Mouse (Mus musculus) heart, adult 2 months (tissue): ENCODE measurements around the gene Olfr323. TPM values are rescaled to one million over a fixed set of nuclear protein-coding genes. Genes with fewer than 3 reads are reported as not detected.

Experiments used
- DNase-seq, 2 experiments: peaks; one replicate each; pipeline ENCODE4 v3.0.0; 2021
- H3K27ac ChIP-seq: fragments of 200-600 bp; 2 replicates; pipeline ENCODE4 v1.8.1; 2022
- H3K27me3 ChIP-seq: fragments of 200-500 bp; 2 replicates; pipeline ENCODE4 v1.6.1; 2012; ENCODE audit warnings: mild to moderate bottlenecking, low read length, inconsistent platforms, mixed read lengths; ENCODE audit not compliant: control insufficient read depth, insufficient read depth
- H3K36me3 ChIP-seq: fragments of 200-500 bp; 2 replicates; pipeline ENCODE4 v1.6.1; 2012; ENCODE audit warnings: low read length, inconsistent platforms; ENCODE audit not compliant: control insufficient read depth, insufficient read depth
- H3K4me1 ChIP-seq: fragments of 200-500 bp; 2 replicates; pipeline ENCODE4 v1.6.1; 2011; ENCODE audit warnings: low read length; ENCODE audit not compliant: control insufficient read depth, insufficient read depth
- H3K4me3 ChIP-seq: fragments of 200-600 bp; 2 replicates; pipeline ENCODE4 v1.8.1; 2022
- H3K79me2 ChIP-seq: fragments of 200-500 bp; replicated peaks from 2 replicates; pipeline ENCODE4 v1.6.1; 2012; ENCODE audit warnings: mild to moderate bottlenecking, inconsistent platforms, low read length, moderate library complexity, mixed read lengths; ENCODE audit not compliant: control insufficient read depth, insufficient read depth
- H3K9ac ChIP-seq: fragments of 200-500 bp; 2 replicates; pipeline ENCODE4 v1.6.1; 2012; ENCODE audit warnings: low read depth, mild to moderate bottlenecking, control low read depth, inconsistent platforms, low read length, mixed read lengths
- CTCF ChIP-seq: fragments of 200-600 bp; IDR thresholded peaks from 2 replicates; pipeline ENCODE4 v1.8.1; 2022; ENCODE audit warnings: antibody characterized with exemption, mild to moderate bottlenecking, moderate library complexity
- EP300 ChIP-seq: fragments of 200-500 bp; IDR thresholded peaks from 2 replicates; pipeline ENCODE4 v1.6.1; 2011; ENCODE audit warnings: low read depth, low read length, control low read depth; ENCODE audit not compliant: insufficient read depth
- POLR2A ChIP-seq: fragments of 200-500 bp; IDR thresholded peaks from 2 replicates; pipeline ENCODE4 v1.6.1; 2011; ENCODE audit warnings: mild to moderate bottlenecking, low read depth, low read length, control low read depth; ENCODE audit not compliant: insufficient read depth
- WGBS: fragments of 180-500 bp; shearing (Covaris S2); methylation state at CpG from one replicate; pipeline ENCODE4 v1.1.7; 2018; 5-methylcytosine and 5-hydroxymethylcytosine counted together
- intact Hi-C: fragments of 180-260 bp; cut with DNase I; formaldehyde crosslinking; loops from one replicate; pipeline ENCODE4 v1.15.1; 2025
- polyA plus RNA-seq: library from polyadenylated mRNA; depleted of rRNA; stranded (reverse); fragments of >200 nt; gene quantifications from 2 replicates; pipeline ENCODE4 v1.2.3, GENCODE M21; 2012; rRNA removed
- total RNA-seq, 2 experiments: library from RNA; stranded (reverse); gene quantifications; 2 replicates each; pipeline ENCODE4 v1.2.3; 2021

Olfr323 gene
- total and polyA plus RNA-seq, 3 experiments: not detected

DNA sequence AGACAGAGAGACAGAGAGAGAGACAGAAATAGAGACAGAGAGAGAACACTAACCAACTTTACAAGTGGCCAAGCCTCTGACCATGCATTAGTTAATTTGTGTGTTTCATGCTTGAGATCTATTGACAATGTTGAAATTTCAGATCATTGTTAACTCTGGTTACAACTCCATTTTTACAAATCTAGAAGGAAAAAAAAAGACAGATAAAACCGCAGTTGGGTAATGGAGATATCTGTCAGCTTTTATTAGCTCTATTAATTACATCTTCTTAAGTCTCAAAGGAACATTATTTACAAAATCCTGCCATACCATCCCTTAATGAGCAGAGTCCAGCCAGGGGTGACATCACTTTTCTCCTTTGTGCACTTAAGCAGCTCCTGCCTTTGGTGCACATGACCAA is 52.9 kb downstream of the Olfr323 start, which contains the start of gene Olfr325:
Gene Olfr325 (plus strand): TSS at position 301 of the 400 bp plus-strand sequence.
- no peaks in the 10 kb centered on the region for H3K4me1 ChIP-seq
- no peaks in the 10 kb centered on the region for H3K27me3 ChIP-seq
- no peaks in the 10 kb centered on the region for H3K79me2 ChIP-seq
- H3K36me3 ChIP-seq: no peaks in the 10 kb centered on the region
- no peak within 1 kb of the TSS for H3K9ac ChIP-seq
- intact Hi-C loops: no loop called here
- no peak for DNase-seq
- H3K27ac ChIP-seq: no peak within 1 kb of the TSS
- TF ChIP-seq POLR2A (no peak), EP300 (no peak), CTCF (no peak)
- no peak within 1 kb of the TSS for H3K4me3 ChIP-seq
- 61% methylated on average over 1 of the region's 1 CpGs for WGBS

Other genes starting within 250 kb of the Olfr323 start
- not detected for gene 1810065E05Rik, start 209.4 kb downstream of the Olfr323 start, total RNA-seq
- not detected in 2 replicates for gene 1810065E05Rik, start 209.4 kb downstream of the Olfr323 start, polyA plus RNA-seq
- not detected for gene Gm12253, start 197.9 kb downstream of the Olfr323 start, total RNA-seq
- not detected in 2 replicates for gene Gm12253, start 197.9 kb downstream of the Olfr323 start, polyA plus RNA-seq
- gene Lypd9, start 177.6 kb downstream of the Olfr323 start, total RNA-seq: not detected
- gene Lypd9, start 177.6 kb downstream of the Olfr323 start, polyA plus RNA-seq: not detected in 2 replicates
- not detected for gene Olfr30, start 168.2 kb downstream of the Olfr323 start, total RNA-seq
- not detected in 2 replicates for gene Olfr30, start 168.2 kb downstream of the Olfr323 start, polyA plus RNA-seq
- gene Olfr332, start 137.9 kb downstream of the Olfr323 start, total RNA-seq: not detected
- not detected in 2 replicates for gene Olfr332, start 137.9 kb downstream of the Olfr323 start, polyA plus RNA-seq
- not detected for gene Olfr331, start 127.9 kb downstream of the Olfr323 start, total RNA-seq
- not detected in 2 replicates for gene Olfr331, start 127.9 kb downstream of the Olfr323 start, polyA plus RNA-seq
- not detected for gene Olfr330, start 95.7 kb downstream of the Olfr323 start, total RNA-seq
- gene Olfr330, start 95.7 kb downstream of the Olfr323 start, polyA plus RNA-seq: not detected in 2 replicates
- not detected for gene Olfr329-ps, start 84.1 kb downstream of the Olfr323 start, total RNA-seq
- gene Olfr329-ps, start 84.1 kb downstream of the Olfr323 start, polyA plus RNA-seq: 0.15 and 0.27 TPM in 2 replicates
- not detected for gene Olfr328, start 74.9 kb downstream of the Olfr323 start, total RNA-seq
- not detected in 2 replicates for gene Olfr328, start 74.9 kb downstream of the Olfr323 start, polyA plus RNA-seq
- not detected for gene Olfr224, start 59.9 kb downstream of the Olfr323 start, total RNA-seq
- 0.61 and 1.3 TPM in 2 replicates for gene Olfr224, start 59.9 kb downstream of the Olfr323 start, polyA plus RNA-seq
- not detected for gene Olfr325, start 52.8 kb downstream of the Olfr323 start, total RNA-seq
- not detected in 2 replicates for gene Olfr325, start 52.8 kb downstream of the Olfr323 start, polyA plus RNA-seq
- gene Olfr324, start 35.4 kb downstream of the Olfr323 start, total RNA-seq: not detected
- gene Olfr324, start 35.4 kb downstream of the Olfr323 start, polyA plus RNA-seq: not detected in 2 replicates
- gene 2210407C18Rik, start 14.4 kb downstream of the Olfr323 start, total RNA-seq: 10 to 100 TPM in 1 of 2 experiments, 1 to 10 TPM in 1; 7.6 to 11.4 TPM
- gene 2210407C18Rik, start 14.4 kb downstream of the Olfr323 start, polyA plus RNA-seq: 1.5 and 3.6 TPM in 2 replicates
- under 1 TPM in 1 of 2 experiments, not detected in 1; 0.20 TPM for gene Trim58, start 10.0 kb upstream of the Olfr323 start, total RNA-seq
- gene Trim58, start 10.0 kb upstream of the Olfr323 start, polyA plus RNA-seq: 0.06 TPM in 1 of 2 replicates, not detected in the other
- not detected for gene Olfr322, start 28.3 kb upstream of the Olfr323 start, total RNA-seq
- gene Olfr322, start 28.3 kb upstream of the Olfr323 start, polyA plus RNA-seq: not detected in 2 replicates
- gene Olfr320, start 50.6 kb upstream of the Olfr323 start, total RNA-seq: not detected
- gene Olfr320, start 50.6 kb upstream of the Olfr323 start, polyA plus RNA-seq: not detected in 2 replicates
- not detected for gene Olfr319, start 68.7 kb upstream of the Olfr323 start, total RNA-seq
- gene Olfr319, start 68.7 kb upstream of the Olfr323 start, polyA plus RNA-seq: not detected in 2 replicates
- gene Olfr318, start 93.5 kb upstream of the Olfr323 start, total RNA-seq: not detected
- gene Olfr318, start 93.5 kb upstream of the Olfr323 start, polyA plus RNA-seq: not detected in 2 replicates
- not detected for gene Olfr317, start 108.7 kb upstream of the Olfr323 start, total RNA-seq
- not detected in 2 replicates for gene Olfr317, start 108.7 kb upstream of the Olfr323 start, polyA plus RNA-seq
- not detected for gene Olfr316, start 122.2 kb upstream of the Olfr323 start, total RNA-seq
- not detected in 2 replicates for gene Olfr316, start 122.2 kb upstream of the Olfr323 start, polyA plus RNA-seq
- not detected for gene Olfr315, start 142.7 kb upstream of the Olfr323 start, total RNA-seq
- gene Olfr315, start 142.7 kb upstream of the Olfr323 start, polyA plus RNA-seq: not detected in 2 replicates
- not detected for gene Olfr314, start 152.5 kb upstream of the Olfr323 start, total RNA-seq
- gene Olfr314, start 152.5 kb upstream of the Olfr323 start, polyA plus RNA-seq: not detected in 2 replicates
- not detected for gene Fam183b, start 171.5 kb upstream of the Olfr323 start, total RNA-seq
- gene Fam183b, start 171.5 kb upstream of the Olfr323 start, polyA plus RNA-seq: 0.76 and 0.78 TPM in 2 replicates
- gene Olfr313, start 184.5 kb upstream of the Olfr323 start, total RNA-seq: not detected
- not detected in 2 replicates for gene Olfr313, start 184.5 kb upstream of the Olfr323 start, polyA plus RNA-seq
- not detected for gene Olfr312, start 198.7 kb upstream of the Olfr323 start, total RNA-seq
- not detected in 2 replicates for gene Olfr312, start 198.7 kb upstream of the Olfr323 start, polyA plus RNA-seq
- not detected for gene Olfr311, start 208.8 kb upstream of the Olfr323 start, total RNA-seq
- gene Olfr311, start 208.8 kb upstream of the Olfr323 start, polyA plus RNA-seq: not detected in 2 replicates
- 1 to 10 TPM in 1 of 2 experiments, under 1 TPM in 1; 0.77 to 1.3 TPM for gene Gm12258, start 216.7 kb upstream of the Olfr323 start, total RNA-seq
- 1.3 and 2.8 TPM in 2 replicates for gene Gm12258, start 216.7 kb upstream of the Olfr323 start, polyA plus RNA-seq
- gene 2810021J22Rik, start 236.7 kb upstream of the Olfr323 start, total RNA-seq: 1 to 10 TPM; 2.1 TPM
- gene 2810021J22Rik, start 236.7 kb upstream of the Olfr323 start, polyA plus RNA-seq: 3.1 TPM in 2 replicates